Mouse (Mus musculus) cerebellum, adult 18-20 months (tissue): Measurements from ENCODE around the gene Kdm6a.

Experiments used
- DNase-seq, 2 experiments: peaks; one replicate each; pipeline ENCODE4 v3.0.0; 2021

Gene Kdm6a

DNA sequence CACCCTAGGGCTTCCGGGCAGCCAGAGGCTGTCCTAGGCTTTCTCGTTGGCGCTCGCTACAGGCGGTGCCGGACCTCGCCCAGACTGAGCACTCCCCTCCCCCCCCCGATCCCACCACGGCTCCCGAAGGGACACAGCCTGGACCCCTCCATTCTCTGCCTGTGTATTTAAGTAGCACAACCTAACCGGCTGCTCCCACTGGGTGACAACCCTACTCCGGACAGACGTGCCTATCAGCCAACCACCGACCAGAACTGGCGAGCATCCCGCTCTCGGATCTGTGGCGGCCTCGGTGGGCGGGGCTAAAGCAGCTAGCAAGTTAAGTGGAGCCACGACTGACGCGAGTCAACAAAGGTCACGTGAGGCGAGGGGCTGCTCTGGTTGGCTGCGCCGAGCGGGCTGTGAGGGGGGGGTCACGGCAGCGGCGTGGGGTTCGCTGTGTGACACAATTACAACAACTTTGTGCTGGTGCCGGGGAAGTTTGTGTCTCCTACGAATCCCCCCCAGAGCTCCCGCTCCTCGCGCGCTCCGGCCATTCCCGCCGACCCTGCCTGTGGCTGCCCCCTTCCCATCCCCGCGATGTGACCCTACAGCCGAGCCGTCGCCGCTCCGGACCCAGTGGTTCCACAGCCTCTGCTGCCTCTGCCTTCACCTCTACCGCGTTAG, at the start of gene Kdm6a:
TSS of gene Kdm6a (plus strand) at position 384 of the 666 bp plus-strand sequence.
- peak; percentile 99 to 100 for DNase-seq

DNA sequence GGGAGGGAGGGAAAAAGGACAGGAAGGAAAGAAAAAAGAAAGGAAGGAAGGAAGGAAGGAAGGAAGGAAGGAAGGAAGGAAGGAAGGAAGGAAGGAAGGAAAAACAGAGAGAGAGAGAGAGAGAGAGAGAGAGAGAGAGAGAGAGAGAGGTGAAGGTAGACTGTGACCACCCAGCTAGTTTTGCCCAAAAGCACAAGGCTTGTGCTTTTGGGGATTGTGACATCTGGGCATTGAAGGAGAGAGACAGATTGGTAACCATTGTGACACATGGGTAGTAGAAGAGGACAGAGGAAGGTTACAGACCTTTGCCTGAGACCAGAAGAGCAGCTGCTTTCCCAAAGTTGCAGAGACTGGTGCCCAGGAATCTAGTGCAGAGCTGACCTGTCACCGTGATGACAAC, 16.8 kb upstream of the Kdm6a start, which contains the start of gene Dusp21:
TSS of gene Dusp21 (plus strand) at position 301 of the 400 bp plus-strand sequence.
- DNase-seq, result no peak

DNA sequence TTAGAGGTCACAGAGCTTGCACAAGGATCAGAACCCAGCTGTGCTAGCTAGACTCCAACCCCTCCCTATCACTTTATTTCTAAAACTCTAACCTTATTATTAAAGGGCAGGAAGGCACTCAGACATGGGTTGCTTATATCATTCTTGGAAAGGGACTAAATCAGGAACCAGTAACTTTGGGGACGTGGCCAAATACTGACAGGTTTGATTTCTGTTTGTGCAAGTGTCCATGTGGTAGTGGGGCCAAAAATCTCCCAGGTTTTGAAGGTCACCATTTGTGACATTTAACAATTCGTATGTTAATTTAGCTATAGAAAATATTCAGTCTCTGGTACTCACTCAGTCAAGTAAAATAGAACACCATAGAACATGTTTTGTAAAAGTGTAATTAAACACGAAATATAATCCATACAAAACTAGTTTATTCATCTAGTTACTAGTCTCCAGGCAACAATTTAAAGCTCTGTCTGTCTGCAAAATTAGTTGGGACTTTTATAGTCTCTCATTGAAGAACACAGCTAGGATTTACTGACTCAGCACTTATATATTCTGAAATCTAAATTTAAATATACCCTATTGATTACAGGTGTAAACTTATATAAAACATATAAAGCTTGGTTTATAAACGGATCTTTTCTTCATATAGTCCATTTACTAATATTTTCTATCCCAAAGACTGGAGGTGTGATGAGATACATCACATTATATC, 1.5 kb upstream of the Kdm6a start:
- DNase-seq, result peak in 1 of 2 experiments; percentile 22

GRCm38 (mm10) chrX:18161796-18162191, 581 bp upstream of the Kdm6a start:
- peak; percentile 50 to 81 for DNase-seq

DNA sequence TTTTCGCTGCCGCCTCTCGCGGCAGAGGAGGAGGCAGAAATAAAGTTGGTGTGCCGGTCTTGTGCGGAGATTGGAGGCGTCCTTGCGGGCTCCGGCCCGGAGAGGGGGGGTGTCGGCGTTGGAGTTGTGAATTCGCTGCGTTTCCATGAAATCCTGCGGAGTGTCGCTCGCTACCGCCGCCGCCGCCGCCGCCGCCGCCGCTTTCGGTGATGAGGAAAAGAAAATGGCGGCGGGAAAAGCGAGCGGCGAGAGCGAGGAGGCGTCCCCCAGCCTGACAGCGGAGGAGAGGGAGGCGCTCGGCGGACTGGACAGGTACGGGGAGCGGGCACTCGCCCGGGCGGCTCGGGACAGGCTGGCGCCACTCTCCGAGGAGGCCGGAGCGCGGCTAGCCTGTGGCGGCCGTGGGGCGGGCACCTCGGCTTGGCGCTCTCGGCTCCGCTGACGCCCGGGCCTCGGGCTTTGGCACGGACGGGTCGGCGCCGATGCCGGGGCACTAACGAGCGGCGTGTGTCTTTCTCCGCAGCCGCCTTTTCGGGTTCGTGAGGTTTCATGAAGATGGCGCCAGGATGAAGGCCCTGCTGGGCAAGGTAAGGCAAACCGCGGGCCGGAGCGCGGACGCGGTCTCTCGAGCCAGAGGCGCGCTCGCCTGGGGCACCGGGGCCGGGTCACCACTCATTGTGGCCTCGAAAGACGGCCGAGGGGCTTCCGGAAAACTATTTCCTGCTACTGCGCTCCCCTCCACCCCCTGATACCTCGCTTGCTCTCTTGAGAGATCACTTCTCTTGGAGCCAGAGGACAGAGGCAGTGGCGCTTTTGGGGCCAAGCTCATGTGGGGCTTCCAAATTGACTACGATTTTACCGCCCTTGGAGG, 721 bp downstream of the Kdm6a start:
- peak; percentile 55 to 85 for DNase-seq

- DNase-seq, result peak; percentile 23 to 49
These were observed 1.7 kb downstream of the Kdm6a start for GRCm38 (mm10) chrX:18163917-18164624.

DNA sequence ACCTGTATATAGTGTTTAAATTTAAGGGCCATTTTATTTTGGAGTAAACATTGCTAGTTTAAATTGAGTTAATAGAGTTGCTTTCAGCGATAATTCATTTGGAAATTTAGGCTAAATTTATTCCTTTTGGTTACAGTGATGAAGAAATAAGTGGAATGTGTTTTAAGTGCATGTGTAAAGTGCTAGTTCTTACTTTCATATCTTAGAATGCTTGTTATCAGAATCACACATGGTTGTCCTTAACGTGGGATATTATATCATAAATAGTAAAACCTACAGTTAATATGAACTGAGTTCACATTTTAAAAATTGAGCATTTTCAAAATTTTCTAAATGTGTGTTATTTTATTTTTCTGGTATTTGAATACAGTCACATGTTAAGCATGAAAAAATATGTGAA, 2.7 kb downstream of the Kdm6a start:
- DNase-seq, result no peak

GRCm38 (mm10) chrX:18166961-18167360, 4.6 kb downstream of the Kdm6a start:
- no peak for DNase-seq

DNA sequence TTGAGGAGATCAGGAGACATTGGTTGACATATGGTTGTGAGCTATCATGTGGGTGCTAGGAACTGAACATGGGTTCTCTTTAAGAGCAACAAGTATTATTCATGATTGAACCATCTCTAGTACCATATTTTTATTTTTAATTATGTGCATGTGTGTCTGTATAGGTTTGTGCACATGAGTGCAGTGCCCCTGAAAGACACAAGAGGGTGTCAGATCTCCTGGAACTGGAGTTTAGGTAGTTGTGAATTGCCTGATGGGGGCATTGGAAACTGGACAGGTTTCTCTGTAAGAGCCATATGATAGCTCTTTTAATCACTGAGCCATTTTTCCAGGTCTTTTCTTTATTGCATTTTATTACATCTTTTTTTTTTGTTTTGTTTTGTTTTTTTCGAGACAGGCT, 6.6 kb downstream of the Kdm6a start:
- no peak for DNase-seq

DNA sequence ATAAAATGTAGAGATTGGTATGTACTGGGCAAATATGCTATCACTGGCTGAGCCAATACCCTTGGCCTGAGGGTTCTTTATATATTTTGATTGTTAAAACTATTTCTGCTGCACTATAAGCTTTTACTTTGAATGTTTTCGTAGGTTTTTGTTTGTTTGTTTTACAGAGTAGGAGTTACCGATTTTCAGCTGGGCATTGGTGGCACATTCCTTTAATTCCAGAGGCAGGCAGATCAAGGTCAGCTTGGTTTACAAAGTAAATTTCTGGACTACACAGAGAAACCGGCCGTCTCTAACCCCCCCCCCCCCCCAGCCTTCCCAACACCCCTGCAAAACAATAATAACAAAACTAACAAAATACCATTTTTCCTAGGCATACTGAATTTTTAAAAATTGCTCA, 12.5 kb downstream of the Kdm6a start:
- no peak for DNase-seq

DNA sequence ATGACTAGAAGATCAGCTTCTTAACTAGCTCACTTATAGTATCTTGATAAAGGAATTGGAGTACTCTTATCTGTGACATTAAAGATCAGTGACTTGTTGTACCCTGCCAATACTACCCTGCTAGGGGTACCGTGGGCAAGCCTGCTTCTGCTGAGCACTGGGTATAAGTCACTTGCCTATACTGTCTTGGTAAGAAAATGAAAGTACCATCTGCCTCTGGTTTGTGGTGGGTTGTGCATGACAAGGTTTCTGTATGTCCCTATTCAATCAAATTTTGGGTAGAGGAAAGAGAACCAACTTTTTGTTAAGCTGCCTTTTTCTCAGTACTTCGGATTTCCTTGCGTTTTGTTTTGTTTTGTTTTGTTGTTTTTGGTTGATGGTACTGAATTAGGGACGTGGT, 15.4 kb downstream of the Kdm6a start:
- no peak for DNase-seq

DNA sequence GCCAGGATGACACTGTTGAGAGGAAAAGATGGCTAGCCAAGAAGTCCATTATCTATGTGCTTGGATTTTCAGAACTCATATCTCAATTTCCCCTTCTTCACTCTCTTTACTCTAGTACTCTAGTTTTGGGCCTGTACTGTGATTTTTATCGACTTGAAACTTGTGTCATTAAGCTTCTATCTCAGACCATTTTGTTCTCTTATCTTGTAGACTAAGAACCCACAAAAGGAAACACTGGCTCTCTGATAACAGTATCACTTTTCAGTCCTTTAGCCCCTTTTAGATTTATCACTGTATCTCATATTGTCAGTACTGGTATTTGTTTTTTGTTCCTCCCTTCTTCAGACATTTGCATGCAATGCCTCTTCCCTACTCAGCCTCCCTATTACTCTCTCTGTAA, 17.1 kb downstream of the Kdm6a start:
- DNase-seq, result no peak

- DNase-seq, result no peak
These were observed 24.8 kb downstream of the Kdm6a start for GRCm38 (mm10) chrX:18187203-18187602.

GRCm38 (mm10) chrX:18188293-18188692, 25.9 kb downstream of the Kdm6a start:
- no peak for DNase-seq

GRCm38 (mm10) chrX:18239572-18239971, 77.2 kb downstream of the Kdm6a start:
- DNase-seq, result no peak

DNA sequence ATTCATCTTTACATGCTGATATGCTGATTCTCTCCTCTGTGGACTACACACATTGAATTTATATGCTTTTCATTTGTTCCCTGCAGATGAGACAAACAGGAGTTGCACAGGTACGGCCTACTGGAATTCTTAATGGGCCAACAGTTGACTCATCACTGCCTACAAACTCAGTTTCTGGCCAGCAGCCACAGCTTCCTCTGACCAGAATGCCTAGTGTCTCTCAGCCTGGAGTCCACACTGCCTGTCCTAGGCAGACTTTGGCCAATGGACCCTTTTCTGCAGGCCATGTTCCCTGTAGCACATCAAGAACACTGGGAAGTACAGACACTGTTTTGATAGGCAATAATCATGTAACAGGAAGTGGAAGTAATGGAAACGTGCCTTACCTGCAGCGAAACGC, 88.2 kb downstream of the Kdm6a start:
- DNase-seq, result peak; percentile 13 to 35

DNA sequence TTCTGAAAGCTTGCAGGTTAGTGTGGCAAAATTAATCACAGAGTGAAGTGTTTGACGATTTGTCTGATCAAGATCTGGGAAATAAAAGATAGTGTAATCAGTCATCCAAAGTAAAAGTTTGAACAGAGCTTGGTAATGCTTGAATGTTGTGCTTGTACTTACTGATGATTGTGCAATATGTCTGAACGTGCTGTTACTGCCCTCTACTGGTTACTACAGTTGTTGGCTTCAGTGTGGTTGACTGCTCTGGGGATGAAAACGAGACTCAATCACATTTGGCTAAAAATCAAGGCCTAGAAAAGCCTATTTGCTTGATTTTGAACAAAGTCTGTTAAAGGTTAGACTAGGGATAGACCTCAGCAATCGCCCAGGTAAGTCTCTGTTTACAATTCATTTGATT, 92.4 kb downstream of the Kdm6a start:
- peak; percentile 51 to 62 for DNase-seq

DNA sequence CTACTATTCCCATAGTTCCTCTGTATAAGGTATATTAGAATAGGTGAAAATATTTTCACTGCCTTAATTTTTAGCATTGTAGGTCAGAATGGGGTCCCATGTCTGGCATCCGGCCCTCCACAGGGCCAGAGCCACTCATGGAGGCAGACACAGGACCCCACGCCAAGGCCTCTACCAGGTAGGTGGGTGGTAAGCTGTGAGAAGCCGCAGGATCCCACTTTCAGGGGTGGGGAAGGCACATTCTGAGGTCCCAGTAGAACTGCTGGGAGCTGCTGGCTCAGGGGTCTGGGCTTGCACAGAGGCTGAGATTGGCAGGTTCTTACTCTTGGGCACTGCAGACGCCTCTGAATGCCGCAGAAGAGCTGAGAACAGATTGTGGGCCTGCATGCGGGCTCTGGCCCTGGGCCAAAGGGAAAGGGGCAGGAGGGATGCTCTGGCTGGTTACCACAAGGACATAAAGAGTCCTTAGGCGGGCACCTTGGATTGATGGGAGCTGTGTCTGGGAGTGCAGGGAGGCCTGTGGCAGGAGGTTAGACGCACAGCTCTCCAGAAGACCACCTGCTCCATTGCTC, 95.9 kb downstream of the Kdm6a start:
- peak; percentile 59 to 70 for DNase-seq

DNA sequence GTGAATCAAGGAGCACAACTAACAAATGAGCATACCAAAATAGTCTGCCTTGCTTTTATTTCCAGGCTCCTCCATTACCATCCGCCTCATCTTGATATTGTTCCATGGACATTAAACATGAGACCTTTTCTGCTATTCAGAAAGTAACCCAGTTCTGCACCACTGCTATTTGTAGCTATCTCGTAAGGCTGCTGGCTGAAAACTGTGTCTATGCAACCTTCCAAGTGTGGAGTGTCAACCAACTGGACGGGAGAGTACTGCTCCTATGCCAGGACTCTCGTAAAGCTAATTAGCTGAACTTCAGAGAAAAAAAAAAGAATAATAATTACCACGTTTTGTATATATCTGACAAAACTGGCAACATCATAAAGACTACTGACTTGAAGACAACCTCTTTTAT, 116.2 kb downstream of the Kdm6a start:
- DNase-seq, result no peak

DNA sequence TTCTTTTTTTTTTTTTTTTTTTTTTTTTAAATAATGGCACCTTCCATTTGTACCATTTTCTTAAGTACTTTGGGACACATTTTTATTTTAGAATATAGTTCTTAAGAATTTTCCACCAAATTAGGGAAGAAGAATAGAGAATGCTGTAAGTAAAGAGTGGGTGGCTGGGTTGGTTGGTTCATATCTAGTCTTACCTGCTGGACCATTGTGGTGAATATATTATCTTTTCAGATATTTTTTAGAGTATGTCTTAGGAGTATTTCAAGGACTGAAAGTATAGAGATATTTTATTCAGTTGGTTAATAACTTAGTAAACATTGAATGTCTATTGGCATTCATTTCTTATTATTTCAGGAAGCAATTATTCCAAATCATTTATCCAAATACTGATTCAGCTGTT, 117.8 kb downstream of the Kdm6a start:
- DNase-seq, result no peak
